Mouse (Mus musculus) adrenal gland, postnatal 36 days (tissue): ENCODE measurements around the gene Rufy3. TPM values are rescaled to one million over a fixed set of nuclear protein-coding genes. Genes with fewer than 3 reads are reported as not detected.

ENCODE experiments used
- DNase-seq, 2 experiments: peaks; one replicate each; pipeline ENCODE4 v3.0.0; 2021; ENCODE audit warnings: mixed read lengths in 1 of 2
- total RNA-seq, 2 experiments: library from RNA; stranded (reverse); gene quantifications; 2 replicates each; pipeline ENCODE4 v1.2.3; 2021

The Rufy3 gene
- total RNA-seq, 2 experiments from 2014 or later: 22.2 to 30.7 TPM

- no peak for DNase-seq
These were observed 120.5 kb downstream of the Rufy3 start for GRCm38 (mm10) chr5:88685306-88685705.

- no peak for DNase-seq
These were observed 121.0 kb downstream of the Rufy3 start for GRCm38 (mm10) chr5:88685745-88686299.

- DNase-seq: no peak
These were observed 123.2 kb downstream of the Rufy3 start for GRCm38 (mm10) chr5:88687996-88688406.

- no peak for DNase-seq
These were observed 123.8 kb downstream of the Rufy3 start for GRCm38 (mm10) chr5:88688583-88689187.

GRCm38 (mm10) chr5:88689279-88689938 lies 124.6 kb downstream of the Rufy3 start:
- DNase-seq: no peak

- no peak for DNase-seq
These were observed 126.1 kb downstream of the Rufy3 start for GRCm38 (mm10) chr5:88690681-88691505.

- no peak for DNase-seq
These were observed 126.8 kb downstream of the Rufy3 start for GRCm38 (mm10) chr5:88691506-88692095.

- no peak for DNase-seq
These were observed 127.7 kb downstream of the Rufy3 start for GRCm38 (mm10) chr5:88692586-88692985.

GRCm38 (mm10) chr5:88693057-88693456 lies 128.2 kb downstream of the Rufy3 start:
- no peak for DNase-seq

GRCm38 (mm10) chr5:88697291-88697690 lies 132.5 kb downstream of the Rufy3 start:
- DNase-seq: no peak

- DNase-seq: no peak
These were observed 134.5 kb downstream of the Rufy3 start for GRCm38 (mm10) chr5:88699251-88699913.

Other genes starting within 250 kb of the Rufy3 start
- not detected for gene Prol1, start 247.7 kb upstream of the Rufy3 start, total RNA-seq
- gene Amtn, start 188.9 kb upstream of the Rufy3 start, total RNA-seq: not detected
- not detected for gene Ambn, start 109.0 kb upstream of the Rufy3 start, total RNA-seq
- gene Enam, start 77.1 kb upstream of the Rufy3 start, total RNA-seq: not detected
- under 1 TPM; 0.30 TPM for gene Jchain, start 37.1 kb upstream of the Rufy3 start, total RNA-seq
- gene Utp3, start 10.6 kb upstream of the Rufy3 start, total RNA-seq: 10 to 100 TPM; 32.5 to 34.2 TPM
- 100 to 1,000 TPM; 120 to 151 TPM for gene Grsf1, start 111.1 kb downstream of the Rufy3 start, total RNA-seq
- 10 to 100 TPM; 36.9 to 46.7 TPM for gene Mob1b, start 155.8 kb downstream of the Rufy3 start, total RNA-seq
- 1 to 10 TPM; 3.6 to 5.1 TPM for gene Dck, start 200.0 kb downstream of the Rufy3 start, total RNA-seq